Mouse (Mus musculus) embryo, embryonic 11 days (tissue): ENCODE measurements around the gene Fam83g.

ENCODE experiments used
- DNase-seq: peaks from one replicate; pipeline ENCODE4 v3.0.0-alpha.2; 2015

The Fam83g gene

GRCm38 (mm10) chr11:61719826-61720225 lies 35.9 kb downstream of the Fam83g start:
- DNase-seq: no peak

- DNase-seq: no peak
Measured at GRCm38 (mm10) chr11:61720636-61721035, 36.7 kb downstream of the Fam83g start, which contains the start of gene Slc5a10. TSS of gene Slc5a10 (minus strand) at chr11:61720826.

- DNase-seq: no peak
Measured at GRCm38 (mm10) chr11:61722077-61722476, 38.2 kb downstream of the Fam83g start.

GRCm38 (mm10) chr11:61728037-61728436 lies 44.1 kb downstream of the Fam83g start:
- DNase-seq: no peak

- no peak for DNase-seq
Measured at GRCm38 (mm10) chr11:61732672-61733071, 48.8 kb downstream of the Fam83g start.

GRCm38 (mm10) chr11:61737290-61737689 lies 53.4 kb downstream of the Fam83g start:
- no peak for DNase-seq

GRCm38 (mm10) chr11:61740500-61740899 lies 56.6 kb downstream of the Fam83g start:
- no peak for DNase-seq

GRCm38 (mm10) chr11:61743768-61744167 lies 59.9 kb downstream of the Fam83g start:
- peak; percentile 7 for DNase-seq

- DNase-seq: peak; percentile 36
Measured at GRCm38 (mm10) chr11:61744460-61744859, 60.6 kb downstream of the Fam83g start.

- no peak for DNase-seq
Measured at GRCm38 (mm10) chr11:61745781-61746180, 61.9 kb downstream of the Fam83g start.

- no peak for DNase-seq
Measured at GRCm38 (mm10) chr11:61747161-61747560, 63.3 kb downstream of the Fam83g start.

GRCm38 (mm10) chr11:61751612-61752011 lies 67.7 kb downstream of the Fam83g start:
- DNase-seq: peak; percentile 18

- DNase-seq: no peak
Measured at GRCm38 (mm10) chr11:61757151-61757550, 73.3 kb downstream of the Fam83g start.
